Mouse (Mus musculus) T-cell, adult 2 months (primary cell): Measurements from ENCODE around the gene Ube3a.

ENCODE experiments used
- DNase-seq: peaks from one replicate; pipeline ENCODE4 v3.0.0; 2022; ENCODE audit warnings: low spot score

Ube3a gene

GRCm38 (mm10) chr7:59228045-59228865 is at the start of gene Ube3a:
Gene Ube3a (plus strand): TSS chr7:59228750.
- DNase-seq, result peak; percentile 98

GRCm38 (mm10) chr7:59192831-59193230 is 35.7 kb upstream of the Ube3a start:
- DNase-seq, result no peak

GRCm38 (mm10) chr7:59214911-59215310 is 13.6 kb upstream of the Ube3a start:
- no peak for DNase-seq

GRCm38 (mm10) chr7:59221244-59221643 is 7.3 kb upstream of the Ube3a start:
- DNase-seq, result no peak

GRCm38 (mm10) chr7:59228866-59229182 is 274 bp downstream of the Ube3a start:
- no peak for DNase-seq

- DNase-seq, result peak; percentile 49
Measured at GRCm38 (mm10) chr7:59229183-59229911, 797 bp downstream of the Ube3a start.

- DNase-seq, result no peak
Measured at GRCm38 (mm10) chr7:59230304-59230703, 1.8 kb downstream of the Ube3a start.

- no peak for DNase-seq
Measured at GRCm38 (mm10) chr7:59230768-59231167, 2.2 kb downstream of the Ube3a start.

GRCm38 (mm10) chr7:59231960-59232359 is 3.4 kb downstream of the Ube3a start:
- DNase-seq, result no peak

- no peak for DNase-seq
Measured at GRCm38 (mm10) chr7:59234773-59235401, 6.3 kb downstream of the Ube3a start.

- DNase-seq, result no peak
Measured at GRCm38 (mm10) chr7:59243257-59243656, 14.7 kb downstream of the Ube3a start.

- DNase-seq, result peak; percentile 28
Measured at GRCm38 (mm10) chr7:59245541-59245940, 17.0 kb downstream of the Ube3a start.

GRCm38 (mm10) chr7:59253373-59253772 is 24.8 kb downstream of the Ube3a start:
- no peak for DNase-seq

GRCm38 (mm10) chr7:59265538-59265937 is 37.0 kb downstream of the Ube3a start:
- no peak for DNase-seq

- no peak for DNase-seq
Measured at GRCm38 (mm10) chr7:59271775-59272174, 43.2 kb downstream of the Ube3a start.

GRCm38 (mm10) chr7:59312576-59312975 is 84.0 kb downstream of the Ube3a start:
- DNase-seq, result no peak

GRCm38 (mm10) chr7:59322759-59323158 is 94.2 kb downstream of the Ube3a start:
- DNase-seq, result no peak
